16 mouse cellular contexts compared by ENCODE assay signal in genomic region chr7:116327901-116328300, GRCm38 (mm10). TPM values are rescaled to one million over a fixed set of nuclear protein-coding genes. Genes with fewer than 3 reads are reported as not detected.
DNase-seq lines count a peak whose midpoint lies in the region; ATAC-seq and TF ChIP-seq lines count a peak whose summit lies in the region.
"Had no signal": no experiment of that assay in that cellular context is flagged by ENCODE, and none has a peak within 500 bp of the region (broad histone marks: within the 10 kb centered on the region; RNA-seq: fewer than 3 reads in every experiment).

No protein-coding gene starts in this region.

- TF ChIP-seq CTCF in spleen, adult 2 months (IDR thresholded peaks at IDR 0.05; ENCODE audit: extremely low read depth, insufficient read depth, insufficient read length, insufficient replicate concordance) = no peak
- no peak for TF ChIP-seq CTCF in MEL (IDR thresholded peaks at IDR 0.05 in 2 of 3, conservative IDR thresholded peaks at IDR 0.05 in 1 of 3; ENCODE audit: control insufficient read depth in 1 of 3, insufficient read depth in 1 of 3, low read depth in 2 of 3, low read length in 3 of 3, poor library complexity in 1 of 3, severe bottlenecking in 1 of 3)

- TF ChIP-seq POLR2A in spleen, adult 2 months (IDR thresholded peaks at IDR 0.05; ENCODE audit: low read depth, low read length) = 0 out of 2 replicates have a peak, but pooled peaks have one; percentile 31
- TF ChIP-seq POLR2A in MEL (IDR thresholded peaks at IDR 0.05; ENCODE audit: control insufficient read depth in 1 of 2, insufficient read depth in 1 of 2, low read depth in 1 of 2, low read length in 2 of 2, poor library complexity in 1 of 2) = no peak

- H3K9me3 ChIP-seq in MEL (replicated peaks; ENCODE audit: insufficient read depth, low read length) = no peaks in the 10 kb centered on the region
- H3K9me3 ChIP-seq in forebrain, embryonic 13.5 days (replicated peaks) = no peaks in the 10 kb centered on the region
- H3K9me3 ChIP-seq: embryonic facial prominence, embryonic 13.5 days; limb, embryonic 12.5 days; liver, embryonic 13.5 days; midbrain, embryonic 10.5 days had no signal

- no peak for TF ChIP-seq RAD21 in MEL (IDR thresholded peaks at IDR 0.05; ENCODE audit: low read depth, low read length)

- H3K27me3 ChIP-seq in spleen, adult 2 months (ENCODE audit: control insufficient read depth, insufficient read depth, low read length) = no peaks in the 10 kb centered on the region
- H3K27me3 ChIP-seq in MEL (ENCODE audit: control insufficient read depth in 1 of 2, insufficient read depth in 2 of 2, low read length in 2 of 2) = no peaks in the 10 kb centered on the region
- no peaks in the 10 kb centered on the region for H3K27me3 ChIP-seq in forebrain, embryonic 13.5 days
- H3K27me3 ChIP-seq: embryonic facial prominence, embryonic 13.5 days; limb, embryonic 12.5 days; liver, embryonic 13.5 days had no signal

- peaks cover 21% of the 10 kb centered on the region for H3K36me3 ChIP-seq in spleen, adult 2 months (ENCODE audit: control insufficient read depth, insufficient read depth, low read length)
- peaks cover 8 to 17% of the 10 kb centered on the region in 2 experiments for H3K36me3 ChIP-seq in MEL (ENCODE audit: control insufficient read depth in 1 of 2, insufficient read depth in 2 of 2, low read length in 2 of 2)
- peaks cover 56% of the 10 kb centered on the region for H3K36me3 ChIP-seq in forebrain, embryonic 13.5 days (ENCODE audit: poor library complexity, severe bottlenecking)

- no peak overlapping the region for H3K9ac ChIP-seq in MEL (ENCODE audit: control insufficient read depth, low read depth, low read length, poor library complexity, severe bottlenecking)
- no peak overlapping the region for H3K9ac ChIP-seq in forebrain, embryonic 13.5 days
- H3K9ac ChIP-seq: embryonic facial prominence, embryonic 13.5 days; limb, embryonic 12.5 days; liver, embryonic 13.5 days had no signal

- peak overlapping the region; percentile 2; the same call in 1 of the 2 replicates for H3K27ac ChIP-seq in spleen, adult 2 months (ENCODE audit: insufficient read depth, low read length)
- H3K27ac ChIP-seq in MEL (ENCODE audit: control insufficient read depth, low read depth, low read length) = no peak overlapping the region
- no peak overlapping the region for H3K27ac ChIP-seq in forebrain, embryonic 13.5 days
- H3K27ac ChIP-seq: embryonic facial prominence, embryonic 13.5 days; layer of hippocampus, adult 2 months; limb, embryonic 12.5 days; liver, embryonic 13.5 days; midbrain, embryonic 10.5 days had no signal

- no peak overlapping the region for H3K4me3 ChIP-seq in spleen, adult 2 months (ENCODE audit: extremely low read depth, insufficient read depth, insufficient read length)
- no peak overlapping the region for H3K4me3 ChIP-seq in MEL (ENCODE audit: control insufficient read depth in 1 of 2, insufficient read depth in 1 of 2, low read depth in 2 of 2, low read length in 2 of 2)
- no peak overlapping the region for H3K4me3 ChIP-seq in forebrain, embryonic 13.5 days
- H3K4me3 ChIP-seq: embryonic facial prominence, embryonic 13.5 days; layer of hippocampus, adult 2 months; limb, embryonic 12.5 days; liver, embryonic 13.5 days; midbrain, embryonic 10.5 days had no signal

- no peak for TF ChIP-seq EP300 in MEL (IDR thresholded peaks at IDR 0.05; ENCODE audit: low read depth in 1 of 2, low read length in 2 of 2)

- H3K79me2 ChIP-seq in MEL (ENCODE audit: control insufficient read depth, insufficient read depth, low read length, poor library complexity) = peaks cover 6% of the 10 kb centered on the region

- peaks cover 2% of the 10 kb centered on the region; the same call in 1 of the 2 replicates for H3K4me1 ChIP-seq in spleen, adult 2 months (ENCODE audit: control insufficient read depth, insufficient read depth, insufficient read length)
- H3K4me1 ChIP-seq in MEL (ENCODE audit: control insufficient read depth in 1 of 2, insufficient read depth in 2 of 2, low read length in 2 of 2) = peaks cover 0 to 4% of the 10 kb centered on the region in 2 experiments; a peak in 1 of 4 replicates
- H3K4me1 ChIP-seq in forebrain, embryonic 13.5 days = peaks cover 6% of the 10 kb centered on the region

- 14% methylated on average over 5 of the region's 5 CpGs for WGBS in spleen, adult 2 months
- WGBS in forebrain, embryonic 13.5 days = 93% methylated on average over 5 of the region's 5 CpGs

- peak; percentile 61 for ATAC-seq in megakaryocyte progenitor cell, adult 5-6 weeks (replicated peaks; ENCODE audit: poor library complexity)
- no peak for ATAC-seq in forebrain, embryonic 13.5 days
- ATAC-seq: intestine, embryonic 16.5 days had no signal

- no peak overlapping the region for H3K4me2 ChIP-seq in forebrain, embryonic 13.5 days
- H3K4me2 ChIP-seq: embryonic facial prominence, embryonic 13.5 days; limb, embryonic 12.5 days; liver, embryonic 13.5 days had no signal

- peak; percentile 25 to 69 for DNase-seq in spleen, adult 2 months (ENCODE audit: low read depth in 1 of 2, low spot score in 2 of 2)
- DNase-seq in spleen, postnatal 14 days (ENCODE audit: low spot score in 2 of 2) = no peak
- DNase-seq in MEL (ENCODE audit: low read depth, low spot score) = peak; percentile 66
- DNase-seq in thymus, postnatal 14 days = peak; percentile 37
- no peak for DNase-seq in right cerebral cortex, postnatal 25 days
- DNase-seq in layer of hippocampus, adult 9-11 months = no peak
- DNase-seq: adrenal gland, postnatal 36 days; cerebellum, adult 2 months; liver, embryonic 13.5 days had no signal

TF ChIP-seq in MEL, 35 proteins besides CTCF, POLR2A, EP300 and RAD21:
- peak; percentile 35; the same call in 1 of the 2 replicates for TF ChIP-seq ELF1 (IDR thresholded peaks at IDR 0.05; ENCODE audit: low read depth, low read length)
- TF ChIP-seq MAFK (IDR thresholded peaks at IDR 0.05; ENCODE audit: borderline replicate concordance, low read depth, low read length) = no peak

RNA-seq across cellular contexts. Expression of gene Rps13, which starts 6.1 kb away (rescaled TPM):
- polyA plus RNA-seq in spleen, adult 2 months (2012; rRNA removed) = 73.6 and 160 TPM in 2 replicates
- total RNA-seq in MEL (2012; rRNA removed) = 1,903 and 1,952 TPM in 2 replicates
- 100 to 1,000 TPM in 1 of 2 experiments, not detected in 1; 388 TPM for polyA plus RNA-seq in MEL (2012; ENCODE audit: insufficient read depth in 1 of 2, insufficient read length in 2 of 2, low read depth in 1 of 2, low replicate concordance in 2 of 2, missing spikeins in 1 of 2)
- total RNA-seq in megakaryocyte progenitor cell, adult 5-6 weeks (2015) = 1,937 and 1,943 TPM in 2 replicates
- total RNA-seq in megakaryocyte progenitor cell, adult 5-6 weeks (2017) = 3,821 and 3,826 TPM in 2 replicates
- polyA plus RNA-seq in forebrain, embryonic 13.5 days (2015; fragmentation: Nextera tagmentation; extraction: Ambion mirVana) = 673 and 704 TPM in 2 replicates

RNA-seq across cellular contexts. Expression of gene Plekha7, which starts 19.7 kb away (rescaled TPM):
- polyA plus RNA-seq in spleen, adult 2 months (2012; rRNA removed) = 3.8 and 3.9 TPM in 2 replicates
- 4.4 and 4.9 TPM in 2 replicates for total RNA-seq in MEL (2012; rRNA removed)
- 10 to 100 TPM in 1 of 2 experiments, not detected in 1; 14.5 TPM for polyA plus RNA-seq in MEL (2012; ENCODE audit: insufficient read depth in 1 of 2, insufficient read length in 2 of 2, low read depth in 1 of 2, low replicate concordance in 2 of 2, missing spikeins in 1 of 2)
- total RNA-seq in megakaryocyte progenitor cell, adult 5-6 weeks (2015) = 0.12 and 0.62 TPM in 2 replicates
- 0.42 and 0.88 TPM in 2 replicates for total RNA-seq in megakaryocyte progenitor cell, adult 5-6 weeks (2017)
- 13.1 and 15.6 TPM in 2 replicates for polyA plus RNA-seq in forebrain, embryonic 13.5 days (2015; fragmentation: Nextera tagmentation; extraction: Ambion mirVana)

Comparison
In these comparisons a context has a peak if more than half of its experiments do, and no peak if none do; other contexts are left out.
1. DNase-seq: peak in spleen, adult 2 months (2 of 2), MEL (single experiment) and thymus, postnatal 14 days (single experiment); none in spleen, postnatal 14 days (0 of 2), right cerebral cortex, postnatal 25 days (single experiment) and layer of hippocampus, adult 9-11 months (single experiment).